Mouse (Mus musculus) stomach, embryonic 14.5 days (tissue): ENCODE data around the gene Rab33b. TPM values are rescaled to one million over a fixed set of nuclear protein-coding genes. Genes with fewer than 3 reads are reported as not detected.
A peak's percentile ranks its signal among the peaks of the same experiment; 100 is the strongest.

Source experiments
- ATAC-seq: fragments of 200-750 bp; cut with Nextera tagmentation; 2 replicates; pipeline ENCODE4 v1.8.0; 2017; ENCODE audit warnings: low read depth, moderate TSS enrichment; ENCODE audit not compliant: insufficient number of reproducible peaks, insufficient read depth, low FRiP score
- H3K27ac ChIP-seq: fragments of 300-500 bp; sonication (generic); 2 replicates; pipeline ENCODE4 v1.5.1; 2014; ENCODE audit warnings: mild to moderate bottlenecking, low read length, moderate library complexity, mixed read lengths
- H3K27me3 ChIP-seq: fragments of 300-500 bp; sonication (generic); 2 replicates; pipeline ENCODE4 v1.6.1; 2014; ENCODE audit warnings: low read length, control low read depth, mixed read lengths; ENCODE audit not compliant: control insufficient read depth, insufficient read depth
- H3K36me3 ChIP-seq: fragments of 300-500 bp; sonication (generic); 2 replicates; pipeline ENCODE4 v1.6.1; 2014; ENCODE audit warnings: mild to moderate bottlenecking, control low read depth, low read length, moderate library complexity, mixed read lengths; ENCODE audit not compliant: control insufficient read depth, insufficient read depth
- H3K4me1 ChIP-seq: fragments of 300-500 bp; sonication (generic); 2 replicates; pipeline ENCODE4 v1.6.1; 2014; ENCODE audit warnings: low read length, control low read depth, mixed read lengths; ENCODE audit not compliant: control insufficient read depth, insufficient read depth
- H3K4me2 ChIP-seq: fragments of 300-500 bp; sonication (generic); replicated peaks from 2 replicates; pipeline ENCODE4 v1.6.1; 2014; ENCODE audit warnings: low read depth, low read length, control low read depth
- H3K4me3 ChIP-seq: fragments of 300-500 bp; sonication (generic); 2 replicates; pipeline ENCODE4 v1.5.1; 2014; ENCODE audit warnings: low read depth, low read length, control low read depth
- H3K9ac ChIP-seq: fragments of 300-500 bp; sonication (generic); replicated peaks from 2 replicates; pipeline ENCODE4 v1.6.1; 2014; ENCODE audit warnings: low read depth, mild to moderate bottlenecking, control low read depth, low read length, moderate library complexity, mixed read lengths
- H3K9me3 ChIP-seq: fragments of 300-500 bp; sonication (generic); 2 replicates; pipeline ENCODE4 v1.6.1; 2016; ENCODE audit warnings: low read depth, low read length, control low read depth; ENCODE audit not compliant: control insufficient read depth
- WGBS: fragments of 180-500 bp; shearing (Covaris S2); extraction: QIAGEN DNeasy Blood & Tissue Kit; methylation state at CpG from one replicate; pipeline ENCODE4 v1.1.7; 2014; 5-methylcytosine and 5-hydroxymethylcytosine counted together
- polyA plus RNA-seq: library from polyadenylated mRNA; unstranded; fragments of >200 nt; fragmentation: Nextera tagmentation; extraction: Ambion mirVana; gene quantifications from 2 replicates; pipeline ENCODE4 v1.2.1, GENCODE M21; 2014

The Rab33b gene
- polyA plus RNA-seq, 1 experiment from 2014 or later: 21.9 TPM

GRCm38 (mm10) chr3:51497978-51498377 lies 14.3 kb downstream of the Rab33b start:
- Histone ChIP-seq H3K4me2 (no peak overlapping the region), H3K4me3 (no peak overlapping the region), H3K27ac (no peak overlapping the region), H3K4me1 (no peaks in the 10 kb centered on the region), H3K36me3 (peaks cover 13% of the 10 kb centered on the region), H3K9me3 (no peaks in the 10 kb centered on the region), H3K9ac (no peak overlapping the region), H3K27me3 (no peaks in the 10 kb centered on the region)
- no peak for ATAC-seq
- 90% methylated on average over 1 of the region's 1 CpGs for WGBS

DNA sequence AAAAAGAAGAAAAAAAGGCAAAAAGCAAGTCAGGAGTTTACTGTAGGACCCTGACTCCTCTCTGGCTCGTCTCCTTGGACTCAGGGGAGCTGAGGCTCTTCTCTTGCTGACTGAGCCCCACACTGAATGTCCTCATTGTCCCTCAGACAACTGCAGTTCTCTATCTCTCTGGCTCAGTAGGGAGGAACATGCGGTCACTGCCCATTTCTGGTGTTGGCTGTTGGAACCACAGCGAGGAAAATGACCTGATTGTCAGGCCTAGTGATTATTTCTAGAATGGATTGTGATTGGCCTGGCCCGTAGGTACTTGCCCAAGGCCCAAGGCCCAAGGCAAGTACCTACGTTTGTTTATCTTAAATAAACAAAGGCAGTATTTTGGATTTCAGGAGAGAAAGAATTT lies 14.9 kb downstream of the Rab33b start:
- WGBS: 64% methylated on average over 5 of the region's 5 CpGs
- H3K4me2 ChIP-seq: no peak overlapping the region
- no peak overlapping the region for H3K27ac ChIP-seq
- no peak overlapping the region for H3K9ac ChIP-seq
- H3K4me3 ChIP-seq: no peak overlapping the region
- no peaks in the 10 kb centered on the region for H3K27me3 ChIP-seq
- H3K4me1 ChIP-seq: no peaks in the 10 kb centered on the region
- H3K36me3 ChIP-seq: peaks cover 8% of the 10 kb centered on the region
- no peak for ATAC-seq
- no peaks in the 10 kb centered on the region for H3K9me3 ChIP-seq

- H3K9me3 ChIP-seq: no peaks in the 10 kb centered on the region
- H3K27ac ChIP-seq: no peak overlapping the region
- peaks cover 2% of the 10 kb centered on the region; the same call in 1 of the 2 replicates for H3K36me3 ChIP-seq
- no peaks in the 10 kb centered on the region for H3K4me1 ChIP-seq
- H3K4me3 ChIP-seq: no peak overlapping the region
- no peak overlapping the region for H3K9ac ChIP-seq
- H3K27me3 ChIP-seq: no peaks in the 10 kb centered on the region
- 90% methylated on average over 4 of the region's 4 CpGs for WGBS
- ATAC-seq: no peak
- no peak overlapping the region for H3K4me2 ChIP-seq
Measured at GRCm38 (mm10) chr3:51499876-51500275, 16.2 kb downstream of the Rab33b start.

DNA sequence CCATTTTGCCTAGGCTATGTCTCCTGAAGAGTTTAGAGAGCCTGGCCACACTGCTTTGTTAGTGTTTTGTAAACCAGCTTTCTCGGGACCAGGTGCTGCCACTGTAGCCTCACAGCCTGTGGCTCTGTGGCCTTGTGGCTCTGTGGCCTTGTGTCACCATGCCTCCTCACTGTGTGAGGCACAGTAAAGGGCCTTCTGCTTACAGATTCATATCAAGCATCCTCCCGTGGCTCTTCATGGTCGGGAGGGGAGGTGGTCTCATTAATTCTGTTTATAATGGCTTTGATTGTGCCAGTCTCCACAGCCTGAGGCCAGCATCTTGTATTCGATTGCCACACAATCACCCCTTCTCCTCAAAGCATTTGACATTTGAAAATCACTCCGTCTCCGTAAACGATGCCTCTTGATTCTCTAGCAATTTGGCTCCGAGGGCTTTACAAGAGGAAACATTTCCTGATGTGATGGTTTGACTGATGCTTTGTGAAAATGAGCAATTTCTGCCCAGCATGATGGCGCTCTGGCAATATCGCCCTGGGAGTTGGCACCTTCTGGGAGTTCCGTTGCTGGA lies 20.7 kb downstream of the Rab33b start:
- H3K4me2 ChIP-seq: no peak overlapping the region
- no peaks in the 10 kb centered on the region for H3K4me1 ChIP-seq
- no peak overlapping the region for H3K9ac ChIP-seq
- 77% methylated on average over 11 of the region's 11 CpGs for WGBS
- ATAC-seq: no peak
- no peaks in the 10 kb centered on the region for H3K9me3 ChIP-seq
- H3K27ac ChIP-seq: no peak overlapping the region
- no peaks in the 10 kb centered on the region for H3K27me3 ChIP-seq
- no peaks in the 10 kb centered on the region for H3K36me3 ChIP-seq
- H3K4me3 ChIP-seq: no peak overlapping the region

- ATAC-seq: no peak
- Histone ChIP-seq H3K4me2 (no peak overlapping the region), H3K27me3 (no peaks in the 10 kb centered on the region), H3K27ac (no peak overlapping the region), H3K9ac (no peak overlapping the region), H3K4me3 (no peak overlapping the region), H3K9me3 (no peaks in the 10 kb centered on the region), H3K4me1 (no peaks in the 10 kb centered on the region), H3K36me3 (no peaks in the 10 kb centered on the region)
- 64% methylated on average over 19 of the region's 19 CpGs for WGBS
Measured at GRCm38 (mm10) chr3:51505465-51505864, 21.7 kb downstream of the Rab33b start.

- no peak overlapping the region; the same call in 1 of the 2 replicates for H3K4me2 ChIP-seq
- H3K9me3 ChIP-seq: no peaks in the 10 kb centered on the region
- peak; percentile 63 for ATAC-seq
- no peak overlapping the region for H3K4me3 ChIP-seq
- WGBS: 32% methylated on average over 8 of the region's 8 CpGs
- H3K27ac ChIP-seq: no peak overlapping the region
- H3K36me3 ChIP-seq: no peaks in the 10 kb centered on the region
- H3K27me3 ChIP-seq: no peaks in the 10 kb centered on the region
- no peak overlapping the region; the same call in 1 of the 2 replicates for H3K9ac ChIP-seq
- no peaks in the 10 kb centered on the region for H3K4me1 ChIP-seq
Measured at GRCm38 (mm10) chr3:51510903-51511302, 27.2 kb downstream of the Rab33b start.

- H3K4me1 ChIP-seq: no peaks in the 10 kb centered on the region
- no peaks in the 10 kb centered on the region for H3K36me3 ChIP-seq
- H3K9ac ChIP-seq: no peak overlapping the region
- no peak overlapping the region for H3K4me2 ChIP-seq
- H3K27me3 ChIP-seq: no peaks in the 10 kb centered on the region
- 88% methylated on average over 5 of the region's 5 CpGs for WGBS
- no peak overlapping the region for H3K4me3 ChIP-seq
- no peak for ATAC-seq
- H3K27ac ChIP-seq: no peak overlapping the region
- no peaks in the 10 kb centered on the region for H3K9me3 ChIP-seq
Measured at GRCm38 (mm10) chr3:51511983-51512382, 28.3 kb downstream of the Rab33b start.

DNA sequence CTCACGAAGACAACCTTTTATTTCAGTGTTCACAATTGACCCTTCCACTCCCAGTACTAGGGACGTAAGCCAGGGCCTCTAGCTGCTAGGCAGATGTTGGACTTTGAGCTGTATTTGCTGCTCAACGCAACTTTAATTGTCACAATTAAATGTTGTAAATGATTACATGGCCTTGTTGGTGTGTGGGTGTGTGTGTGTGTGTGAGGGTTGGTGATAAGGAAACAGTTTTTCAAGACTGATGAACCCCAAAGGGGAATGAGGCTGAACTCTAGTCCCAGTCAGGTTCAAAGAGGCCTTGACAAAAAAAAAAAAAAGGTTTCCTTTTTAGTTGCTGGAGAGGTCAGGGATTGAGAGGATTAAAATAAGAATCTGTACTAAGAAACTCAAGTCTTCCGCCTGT lies 33.7 kb downstream of the Rab33b start:
- Histone ChIP-seq H3K9ac (no peak overlapping the region), H3K4me1 (no peaks in the 10 kb centered on the region), H3K4me2 (no peak overlapping the region), H3K4me3 (no peak overlapping the region), H3K9me3 (no peaks in the 10 kb centered on the region), H3K27ac (no peak overlapping the region), H3K27me3 (no peaks in the 10 kb centered on the region), H3K36me3 (peaks cover 25% of the 10 kb centered on the region; the same call in 1 of the 2 replicates)
- no peak for ATAC-seq
- 70% methylated on average over 4 of the region's 4 CpGs for WGBS
